Mouse (Mus musculus): ENCODE data around the gene Myh11. TPM values are rescaled to one million over a fixed set of nuclear protein-coding genes. Genes with fewer than 3 reads are reported as not detected.

Gene Myh11
- polyA plus RNA-seq, 2 experiments = 1.2 to 1.5 TPM

- DNase-seq (ENCODE audit: low spot score) (no peak), ATAC-seq (ENCODE audit: low FRiP score, low read depth) (no peak)
- no peaks in the 10 kb centered on the region for H3K36me3 ChIP-seq (ENCODE audit: control insufficient read depth, insufficient read depth, low read length)
- TF ChIP-seq POLR2A (IDR thresholded peaks at IDR 0.05; ENCODE audit: borderline replicate concordance, extremely low read depth, insufficient read depth, insufficient read length) = no peak
- H3K9me3 ChIP-seq (ENCODE audit: control insufficient read depth, low read length) = no peaks in the 10 kb centered on the region
- 77% methylated on average over 3 of the region's 3 CpGs for WGBS
- no peak overlapping the region for H3K9ac ChIP-seq (ENCODE audit: low read depth, low read length, severe bottlenecking)
- H3K4me3 ChIP-seq (replicated peaks; ENCODE audit: low read length) = no peak overlapping the region
- H3K27me3 ChIP-seq (ENCODE audit: control insufficient read depth, insufficient read depth, low read length) = no peaks in the 10 kb centered on the region
- no peaks in the 10 kb centered on the region for H3K4me1 ChIP-seq (ENCODE audit: control insufficient read depth, insufficient read depth, low read length)
- H3K4me2 ChIP-seq (replicated peaks; ENCODE audit: low read depth, low read length, severe bottlenecking) = no peak overlapping the region
- H3K27ac ChIP-seq (replicated peaks; ENCODE audit: low read depth, low read length) = no peak overlapping the region
Observed at GRCm38 (mm10) chr16:14253586-14253985, 37.6 kb downstream of the Myh11 start.

- DNase-seq (ENCODE audit: low spot score) = no peak
- Histone ChIP-seq H3K36me3 (ENCODE audit: control insufficient read depth, insufficient read depth, low read length) (no peaks in the 10 kb centered on the region), H3K4me2 (replicated peaks; ENCODE audit: low read depth, low read length, severe bottlenecking) (no peak overlapping the region), H3K27me3 (ENCODE audit: control insufficient read depth, insufficient read depth, low read length) (no peaks in the 10 kb centered on the region), H3K27ac (replicated peaks; ENCODE audit: low read depth, low read length) (no peak overlapping the region), H3K9ac (ENCODE audit: low read depth, low read length, severe bottlenecking) (no peak overlapping the region), H3K4me3 (replicated peaks; ENCODE audit: low read length) (no peak overlapping the region), H3K4me1 (ENCODE audit: control insufficient read depth, insufficient read depth, low read length) (no peaks in the 10 kb centered on the region), H3K9me3 (ENCODE audit: control insufficient read depth, low read length) (no peaks in the 10 kb centered on the region)
- TF ChIP-seq POLR2A (IDR thresholded peaks at IDR 0.05; ENCODE audit: borderline replicate concordance, extremely low read depth, insufficient read depth, insufficient read length) = no peak
- ATAC-seq (ENCODE audit: low FRiP score, low read depth) = no peak
- WGBS = 84% methylated on average over 4 of the region's 4 CpGs
Observed at GRCm38 (mm10) chr16:14252877-14253276, 38.3 kb downstream of the Myh11 start.

- Histone ChIP-seq H3K9ac (ENCODE audit: low read depth, low read length, severe bottlenecking) (no peak overlapping the region), H3K36me3 (ENCODE audit: control insufficient read depth, insufficient read depth, low read length) (no peaks in the 10 kb centered on the region), H3K27me3 (ENCODE audit: control insufficient read depth, insufficient read depth, low read length) (no peaks in the 10 kb centered on the region), H3K4me2 (replicated peaks; ENCODE audit: low read depth, low read length, severe bottlenecking) (no peak overlapping the region), H3K9me3 (ENCODE audit: control insufficient read depth, low read length) (no peaks in the 10 kb centered on the region), H3K4me3 (replicated peaks; ENCODE audit: low read length) (no peak overlapping the region), H3K4me1 (ENCODE audit: control insufficient read depth, insufficient read depth, low read length) (no peaks in the 10 kb centered on the region), H3K27ac (replicated peaks; ENCODE audit: low read depth, low read length) (no peak overlapping the region)
- DNase-seq (ENCODE audit: low spot score) = no peak
- ATAC-seq (ENCODE audit: low FRiP score, low read depth) = no peak; the same call in 1 of the 2 replicates
- 86% methylated on average over 1 of the region's 1 CpGs for WGBS
- TF ChIP-seq POLR2A (IDR thresholded peaks at IDR 0.05; ENCODE audit: borderline replicate concordance, extremely low read depth, insufficient read depth, insufficient read length) = no peak
Observed at GRCm38 (mm10) chr16:14249913-14250312, 41.3 kb downstream of the Myh11 start.

GRCm38 (mm10) chr16:14242553-14242952 lies 48.6 kb downstream of the Myh11 start:
- H3K9me3 ChIP-seq (ENCODE audit: control insufficient read depth, low read length) = no peaks in the 10 kb centered on the region
- H3K27ac ChIP-seq (replicated peaks; ENCODE audit: low read depth, low read length) = no peak overlapping the region
- 29% methylated on average over 2 of the region's 2 CpGs for WGBS
- DNase-seq (ENCODE audit: low spot score) (no peak), ATAC-seq (ENCODE audit: low FRiP score, low read depth) (no peak)
- H3K4me1 ChIP-seq (ENCODE audit: control insufficient read depth, insufficient read depth, low read length) = no peaks in the 10 kb centered on the region
- H3K4me3 ChIP-seq (replicated peaks; ENCODE audit: low read length) = no peak overlapping the region
- no peaks in the 10 kb centered on the region for H3K36me3 ChIP-seq (ENCODE audit: control insufficient read depth, insufficient read depth, low read length)
- H3K9ac ChIP-seq (ENCODE audit: low read depth, low read length, severe bottlenecking) = no peak overlapping the region
- no peaks in the 10 kb centered on the region for H3K27me3 ChIP-seq (ENCODE audit: control insufficient read depth, insufficient read depth, low read length)
- H3K4me2 ChIP-seq (replicated peaks; ENCODE audit: low read depth, low read length, severe bottlenecking) = no peak overlapping the region
- no peak for TF ChIP-seq POLR2A (IDR thresholded peaks at IDR 0.05; ENCODE audit: borderline replicate concordance, extremely low read depth, insufficient read depth, insufficient read length)

GRCm38 (mm10) chr16:14242059-14242458 lies 49.1 kb downstream of the Myh11 start:
- DNase-seq (ENCODE audit: low spot score) (no peak), ATAC-seq (ENCODE audit: low FRiP score, low read depth) (no peak)
- WGBS = 73% methylated on average over 3 of the region's 3 CpGs
- Histone ChIP-seq H3K9ac (ENCODE audit: low read depth, low read length, severe bottlenecking) (no peak overlapping the region), H3K4me2 (replicated peaks; ENCODE audit: low read depth, low read length, severe bottlenecking) (no peak overlapping the region), H3K4me3 (replicated peaks; ENCODE audit: low read length) (no peak overlapping the region), H3K36me3 (ENCODE audit: control insufficient read depth, insufficient read depth, low read length) (no peaks in the 10 kb centered on the region), H3K9me3 (ENCODE audit: control insufficient read depth, low read length) (no peaks in the 10 kb centered on the region), H3K27me3 (ENCODE audit: control insufficient read depth, insufficient read depth, low read length) (no peaks in the 10 kb centered on the region), H3K27ac (replicated peaks; ENCODE audit: low read depth, low read length) (no peak overlapping the region), H3K4me1 (ENCODE audit: control insufficient read depth, insufficient read depth, low read length) (no peaks in the 10 kb centered on the region)
- TF ChIP-seq POLR2A (IDR thresholded peaks at IDR 0.05; ENCODE audit: borderline replicate concordance, extremely low read depth, insufficient read depth, insufficient read length) = no peak
